Mouse (Mus musculus): ENCODE data around the gene P3h4.

- TF ChIP-seq CTCF (IDR thresholded peaks at IDR 0.05; ENCODE audit: low read depth, low read length) (no peak), POLR2A (IDR thresholded peaks at IDR 0.05; ENCODE audit: insufficient read depth, low read length) (no peak), EP300 (IDR thresholded peaks at IDR 0.05; ENCODE audit: insufficient read depth, low read depth, low read length) (no peak)
These were observed 17.4 kb upstream of the P3h4 start for GRCm38 (mm10) chr11:100432002-100432401.
